Mouse (Mus musculus) urinary bladder, postnatal 4 days (tissue): ENCODE results near the gene Tle1.

Experiments
- DNase-seq, 2 experiments: peaks; one replicate each; pipeline ENCODE4 v3.0.0; 2021 to 2022; ENCODE audit warnings: low spot score in 2 of 2

Tle1 gene

GRCm38 (mm10) chr4:72165765-72166164 is 35.0 kb downstream of the Tle1 start:
- DNase-seq, result no peak

- DNase-seq, result no peak
Measured at GRCm38 (mm10) chr4:72162445-72163218, 38.1 kb downstream of the Tle1 start.

GRCm38 (mm10) chr4:72160102-72160511 is 40.6 kb downstream of the Tle1 start:
- no peak for DNase-seq

- DNase-seq, result no peak
Measured at GRCm38 (mm10) chr4:72157931-72158371, 42.8 kb downstream of the Tle1 start.

- DNase-seq, result no peak
Measured at GRCm38 (mm10) chr4:72150460-72151131, 50.1 kb downstream of the Tle1 start.

GRCm38 (mm10) chr4:72146003-72146402 is 54.7 kb downstream of the Tle1 start:
- no peak for DNase-seq

- DNase-seq, result no peak
Measured at GRCm38 (mm10) chr4:72144541-72144940, 56.2 kb downstream of the Tle1 start.

- no peak for DNase-seq
Measured at GRCm38 (mm10) chr4:72140706-72141105, 60.0 kb downstream of the Tle1 start.

GRCm38 (mm10) chr4:72139475-72140120 is 61.1 kb downstream of the Tle1 start:
- no peak for DNase-seq

- no peak for DNase-seq
Measured at GRCm38 (mm10) chr4:72138264-72139080, 62.2 kb downstream of the Tle1 start.

- no peak for DNase-seq
Measured at GRCm38 (mm10) chr4:72132646-72133045, 68.1 kb downstream of the Tle1 start.

- no peak for DNase-seq
Measured at GRCm38 (mm10) chr4:72127596-72127995, 73.1 kb downstream of the Tle1 start.

GRCm38 (mm10) chr4:72124790-72125189 is 75.9 kb downstream of the Tle1 start:
- DNase-seq, result no peak

GRCm38 (mm10) chr4:72122837-72123236 is 77.9 kb downstream of the Tle1 start:
- no peak for DNase-seq

GRCm38 (mm10) chr4:72122343-72122742 is 78.4 kb downstream of the Tle1 start:
- DNase-seq, result no peak

GRCm38 (mm10) chr4:72120050-72120449 is 80.7 kb downstream of the Tle1 start:
- no peak for DNase-seq

GRCm38 (mm10) chr4:72105702-72106101 is 95.0 kb downstream of the Tle1 start:
- no peak for DNase-seq

- no peak for DNase-seq
Measured at GRCm38 (mm10) chr4:72104186-72104585, 96.5 kb downstream of the Tle1 start.

GRCm38 (mm10) chr4:72087811-72088210 is 112.9 kb downstream of the Tle1 start:
- DNase-seq, result no peak

- no peak for DNase-seq
Measured at GRCm38 (mm10) chr4:72069111-72069534, 131.6 kb downstream of the Tle1 start.

- no peak for DNase-seq
Measured at GRCm38 (mm10) chr4:72067937-72068336, 132.8 kb downstream of the Tle1 start.
